In the genomic region with DNA sequence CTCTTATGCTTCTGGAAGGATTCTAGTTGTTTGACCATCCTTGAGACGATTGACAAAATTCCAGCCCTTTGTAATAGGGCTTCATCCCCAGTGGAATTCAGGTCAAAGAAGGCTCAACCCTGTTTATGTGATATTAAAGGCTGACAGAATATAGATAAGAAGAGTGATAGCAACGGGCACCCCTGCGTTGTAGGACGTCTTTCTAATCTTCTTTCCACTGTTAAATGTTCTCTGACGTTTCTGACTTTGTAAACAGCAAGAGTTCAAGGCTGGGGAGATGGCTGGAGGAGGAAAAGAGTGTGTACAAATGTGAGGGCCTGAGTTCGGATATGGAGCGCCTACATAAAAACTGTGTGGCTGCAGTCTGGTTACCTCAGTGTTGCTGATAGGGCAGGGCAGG, we compare ENCODE assay signal across 29 mouse cellular contexts. TPM values are rescaled to one million over a fixed set of nuclear protein-coding genes. Genes with fewer than 3 reads are reported as not detected.
DNase-seq lines count a peak whose midpoint lies in the region; ATAC-seq and TF ChIP-seq lines count a peak whose summit lies in the region.
"Had no signal": no experiment of that assay in that cellular context is flagged by ENCODE, and none has a peak within 500 bp of the region (broad histone marks: within the 10 kb centered on the region; RNA-seq: fewer than 3 reads in every experiment).

No protein-coding gene starts in this region.

- DNase-seq in lung, postnatal 0 days (ENCODE audit: low spot score): no peak
- DNase-seq in liver, embryonic 14.5 days (ENCODE audit: low read depth in 3 of 3, low spot score in 3 of 3): no peak
- DNase-seq in kidney, postnatal 36 days: no peak
- no peak for DNase-seq in layer of hippocampus, adult 8-10 months (ENCODE audit: low spot score in 2 of 2)
- DNase-seq in cerebellum, adult 9-10 months: no peak
- DNase-seq: adrenal gland, postnatal 10 days; cerebellum, postnatal 10 days; forebrain, postnatal 0 days; gastrocnemius, postnatal 10 days; kidney, adult 18-20 months; kidney, postnatal 25 days; layer of hippocampus, postnatal 36 days; lung, adult 18-20 months; right cerebral cortex, postnatal 25 days; spleen, adult 18-20 months; thymus, adult 2 months; thymus, postnatal 36 days had no signal

- 33% methylated on average over 7 of the region's 7 CpGs for WGBS in lung, embryonic 16.5 days
- WGBS in lung, postnatal 0 days: 28% methylated on average over 7 of the region's 7 CpGs
- 14% methylated on average over 7 of the region's 7 CpGs for WGBS in liver, embryonic 14.5 days (ENCODE audit: insufficient replicate concordance)

- no peak for ATAC-seq in erythroblast, adult 5-6 weeks (replicated peaks; ENCODE audit: low FRiP score, poor library complexity, severe bottlenecking)
- ATAC-seq in lung, embryonic 16.5 days (ENCODE audit: low read depth): no peak
- ATAC-seq in lung, postnatal 0 days: no peak
- ATAC-seq in liver, embryonic 14.5 days (ENCODE audit: insufficient read depth): no peak
- ATAC-seq: forebrain, postnatal 0 days; hindbrain, embryonic 16.5 days; midbrain, embryonic 16.5 days; Patski had no signal

- no peak overlapping the region for H3K9ac ChIP-seq in lung, embryonic 16.5 days (ENCODE audit: low read length)
- no peak overlapping the region for H3K9ac ChIP-seq in lung, postnatal 0 days (replicated peaks; ENCODE audit: low read depth)
- H3K9ac ChIP-seq in liver, embryonic 14.5 days (replicated peaks): peak overlapping the region; percentile 60
- H3K9ac ChIP-seq: embryonic facial prominence, embryonic 13.5 days; forebrain, embryonic 12.5 days; forebrain, postnatal 0 days; kidney, embryonic 15.5 days had no signal

- TF ChIP-seq CTCF in lung, postnatal 0 days (IDR thresholded peaks at IDR 0.05): no peak
- no peak for TF ChIP-seq CTCF in liver, embryonic 14.5 days (IDR thresholded peaks at IDR 0.05; ENCODE audit: low read depth)

- H3K4me1 ChIP-seq in erythroblast, embryonic 14.5 days (ENCODE audit: control insufficient read depth): peaks cover 99% of the 10 kb centered on the region
- H3K4me1 ChIP-seq in lung, embryonic 16.5 days (replicated peaks; ENCODE audit: control insufficient read depth, insufficient read depth, low read length): peaks cover 47% of the 10 kb centered on the region
- H3K4me1 ChIP-seq in lung, postnatal 0 days (ENCODE audit: insufficient read depth, low read depth, low read length): peaks cover 11% of the 10 kb centered on the region; the same call in 1 of the 2 replicates
- H3K4me1 ChIP-seq in liver, embryonic 14.5 days (replicated peaks; ENCODE audit: control insufficient read depth in 2 of 2, insufficient read depth in 2 of 2, low read length in 1 of 2): peaks cover 83 to 96% of the 10 kb centered on the region in 2 experiments

- no peak overlapping the region for H3K4me2 ChIP-seq in lung, embryonic 16.5 days (ENCODE audit: low read depth, low read length)
- no peak overlapping the region for H3K4me2 ChIP-seq in lung, postnatal 0 days (replicated peaks; ENCODE audit: low read depth, low read length)
- peak overlapping the region; percentile 71 for H3K4me2 ChIP-seq in liver, embryonic 14.5 days (ENCODE audit: low read depth)
- H3K4me2 ChIP-seq: embryonic facial prominence, embryonic 13.5 days; forebrain, embryonic 12.5 days; kidney, embryonic 15.5 days; midbrain, embryonic 11.5 days had no signal

- H3K4me3 ChIP-seq in erythroblast, embryonic 14.5 days (replicated peaks): peak overlapping the region; percentile 35
- no peak overlapping the region for H3K4me3 ChIP-seq in lung, embryonic 16.5 days (ENCODE audit: low read length)
- no peak overlapping the region for H3K4me3 ChIP-seq in lung, postnatal 0 days (ENCODE audit: low read depth, low read length)
- H3K4me3 ChIP-seq in liver, embryonic 14.5 days (ENCODE audit: insufficient read depth in 1 of 2, low read depth in 2 of 2, low read length in 2 of 2): peak overlapping the region; percentile 4 to 39
- H3K4me3 ChIP-seq: embryonic facial prominence, embryonic 13.5 days; forebrain, embryonic 12.5 days; kidney, embryonic 15.5 days; layer of hippocampus, adult 2 months had no signal

- no peak for TF ChIP-seq EP300 in lung, postnatal 0 days (IDR thresholded peaks at IDR 0.05)
- TF ChIP-seq EP300 in liver, embryonic 14.5 days (IDR thresholded peaks at IDR 0.05; ENCODE audit: low read depth): peak; percentile 71

- H3K27me3 ChIP-seq in erythroblast, embryonic 14.5 days (ENCODE audit: control insufficient read depth): no peaks in the 10 kb centered on the region
- H3K27me3 ChIP-seq in lung, embryonic 16.5 days (ENCODE audit: control insufficient read depth, insufficient read depth, low read depth, low read length): no peaks in the 10 kb centered on the region
- H3K27me3 ChIP-seq in lung, postnatal 0 days (replicated peaks; ENCODE audit: insufficient read depth, low read length): no peaks in the 10 kb centered on the region
- H3K27me3 ChIP-seq in liver, embryonic 14.5 days (ENCODE audit: control insufficient read depth, insufficient read depth, low read length): no peaks in the 10 kb centered on the region
- H3K27me3 ChIP-seq: embryonic facial prominence, embryonic 13.5 days; forebrain, embryonic 12.5 days; kidney, embryonic 15.5 days; Patski had no signal

- no peaks in the 10 kb centered on the region for H3K9me3 ChIP-seq in erythroblast, embryonic 14.5 days (ENCODE audit: control insufficient read depth, low read length)
- no peaks in the 10 kb centered on the region for H3K9me3 ChIP-seq in lung, embryonic 16.5 days (ENCODE audit: control insufficient read depth, low read length)
- H3K9me3 ChIP-seq in lung, postnatal 0 days (ENCODE audit: low read length): no peaks in the 10 kb centered on the region
- no peaks in the 10 kb centered on the region for H3K9me3 ChIP-seq in liver, embryonic 14.5 days (ENCODE audit: control insufficient read depth, low read length)
- H3K9me3 ChIP-seq: embryonic facial prominence, embryonic 13.5 days; forebrain, embryonic 12.5 days; G1E; kidney, embryonic 15.5 days had no signal

- H3K27ac ChIP-seq in lung, embryonic 16.5 days (ENCODE audit: low read length): peak overlapping the region; percentile 23; the same call in 1 of the 2 replicates
- no peak overlapping the region for H3K27ac ChIP-seq in lung, postnatal 0 days (ENCODE audit: low read length)
- H3K27ac ChIP-seq in liver, embryonic 14.5 days: peak overlapping the region; percentile 100
- H3K27ac ChIP-seq: embryonic facial prominence, embryonic 13.5 days; forebrain, embryonic 12.5 days; kidney, embryonic 15.5 days; layer of hippocampus, adult 2 months had no signal

- peaks cover 93% of the 10 kb centered on the region for H3K36me3 ChIP-seq in erythroblast, embryonic 14.5 days (ENCODE audit: control insufficient read depth)
- no peaks in the 10 kb centered on the region for H3K36me3 ChIP-seq in lung, embryonic 16.5 days (ENCODE audit: control insufficient read depth, insufficient read depth, low read length)
- no peaks in the 10 kb centered on the region for H3K36me3 ChIP-seq in lung, postnatal 0 days (ENCODE audit: insufficient read depth, low read length)
- peaks cover 26% of the 10 kb centered on the region for H3K36me3 ChIP-seq in liver, embryonic 14.5 days (replicated peaks; ENCODE audit: control insufficient read depth, insufficient read depth, low read depth)
- H3K36me3 ChIP-seq: embryonic facial prominence, embryonic 13.5 days; forebrain, embryonic 12.5 days; kidney, embryonic 15.5 days had no signal

RNA-seq across cellular contexts. Expression of a gene that starts 7.1 kb away (rescaled TPM):
- 56.8 and 56.9 TPM in 2 replicates for polyA plus RNA-seq in erythroblast, embryonic 14.5 days (2012)
- total RNA-seq in erythroblast, adult 5-6 weeks (2015; ENCODE audit: low replicate concordance): 679 and 733 TPM in 2 replicates
- 965 and 998 TPM in 2 replicates for total RNA-seq in erythroblast, adult 5-6 weeks (2017; ENCODE audit: low replicate concordance)
- 40.5 and 43.1 TPM in 2 replicates for polyA plus RNA-seq in lung, embryonic 16.5 days (2015; fragmentation: Nextera tagmentation; extraction: Ambion mirVana)
- 38.9 and 42.4 TPM in 2 replicates for polyA plus RNA-seq in lung, postnatal 0 days (2015; fragmentation: Nextera tagmentation; extraction: Ambion mirVana)
- polyA plus RNA-seq in liver, embryonic 14.5 days (2012; rRNA removed): 94.7 and 121 TPM in 2 replicates
- 123 and 139 TPM in 2 replicates for polyA plus RNA-seq in liver, embryonic 14.5 days (2014; fragmentation: Nextera tagmentation; extraction: Ambion mirVana)
- total RNA-seq in layer of hippocampus, adult 8-10 months (2022): 100 to 1,000 TPM; 103 to 108 (median 105) TPM

Comparison
In these comparisons a context has a peak if more than half of its experiments do, and no peak if none do; other contexts are left out.
1. H3K4me3 ChIP-seq: peak in erythroblast, embryonic 14.5 days (single experiment) and liver, embryonic 14.5 days (2 of 2); none in lung, embryonic 16.5 days (single experiment) and lung, postnatal 0 days (single experiment).